ENCODE assay signal across 12 mouse cellular contexts in the genomic region with DNA sequence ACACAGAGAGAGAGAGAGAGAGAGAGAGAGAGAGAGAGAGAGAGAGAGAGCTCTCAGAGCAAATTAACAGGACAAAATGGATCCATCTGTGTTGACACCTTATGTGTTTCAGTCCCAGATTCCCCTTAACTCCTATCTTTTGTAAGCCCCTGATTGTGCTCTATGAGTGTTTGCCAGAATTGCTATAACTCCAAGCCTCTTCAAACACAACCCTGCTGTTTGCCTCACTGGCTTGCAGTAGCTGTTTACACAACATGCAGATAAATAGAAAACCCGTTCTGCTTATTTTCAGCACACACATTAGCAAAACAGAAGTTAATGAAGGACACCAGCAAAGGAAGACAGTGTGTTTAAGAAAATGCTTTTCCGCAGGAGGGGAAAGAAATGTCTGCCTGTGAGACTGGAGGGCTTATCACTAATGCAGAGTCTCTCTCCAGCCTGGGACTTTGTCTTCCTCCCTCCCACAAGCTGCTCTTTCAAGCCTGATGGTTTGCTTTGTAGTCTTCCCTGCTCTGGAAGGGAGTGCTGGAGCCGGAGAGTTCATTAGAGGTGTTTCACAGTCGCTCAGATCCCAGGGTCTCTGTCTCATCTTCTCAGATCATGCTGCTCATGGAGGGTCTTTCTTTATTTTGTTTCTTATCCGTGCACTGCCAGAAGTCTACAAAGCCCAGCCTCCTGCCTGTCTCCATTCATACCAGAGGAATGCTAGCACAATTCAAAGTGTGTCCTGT.
DNase-seq lines count a peak whose midpoint lies in the region; ATAC-seq lines count a peak whose summit lies in the region.
"Had no signal": no experiment of that assay in that cellular context is flagged by ENCODE, and none has a peak within 500 bp of the region (broad histone marks: within the 10 kb centered on the region; RNA-seq: fewer than 3 reads in every experiment).

No protein-coding gene starts in this region.

- no peak for DNase-seq in lung, postnatal 14 days
- DNase-seq in forebrain, embryonic 10.5 days (ENCODE audit: extremely low spot score, low spot score): peak; percentile 35
- peak; percentile 64 for DNase-seq in retina, postnatal 1 day
- no peak for DNase-seq in layer of hippocampus, adult 18-20 months (ENCODE audit: low spot score in 2 of 2)
- DNase-seq: adrenal gland, postnatal 10 days; cerebellum, postnatal 25 days; kidney, adult 11 months had no signal

- no peaks in the 10 kb centered on the region for H3K36me3 ChIP-seq in lung, embryonic 16.5 days (ENCODE audit: control insufficient read depth, insufficient read depth, low read length)
- no peaks in the 10 kb centered on the region for H3K36me3 ChIP-seq in forebrain, embryonic 10.5 days (replicated peaks)
- H3K36me3 ChIP-seq in hindbrain, embryonic 16.5 days (ENCODE audit: control insufficient read depth, insufficient read depth, low read length): no peaks in the 10 kb centered on the region
- H3K36me3 ChIP-seq: G1E had no signal

- H3K27ac ChIP-seq in lung, embryonic 16.5 days (ENCODE audit: low read length): peak overlapping the region; percentile 30
- H3K27ac ChIP-seq in forebrain, embryonic 10.5 days: peak overlapping the region; percentile 80
- peak overlapping the region; percentile 11; the same call in 1 of the 2 replicates for H3K27ac ChIP-seq in hindbrain, embryonic 16.5 days (ENCODE audit: low read depth, low read length)
- H3K27ac ChIP-seq: macrophage had no signal

- H3K27me3 ChIP-seq in lung, embryonic 16.5 days (ENCODE audit: control insufficient read depth, insufficient read depth, low read depth, low read length): no peaks in the 10 kb centered on the region
- H3K27me3 ChIP-seq in forebrain, embryonic 10.5 days (ENCODE audit: poor library complexity, severe bottlenecking): no peaks in the 10 kb centered on the region
- H3K27me3 ChIP-seq in hindbrain, embryonic 16.5 days (replicated peaks; ENCODE audit: control insufficient read depth, insufficient read depth, low read length): no peaks in the 10 kb centered on the region

- peak; percentile 62 for ATAC-seq in lung, embryonic 16.5 days (ENCODE audit: low read depth)
- ATAC-seq in hindbrain, embryonic 16.5 days: peak; percentile 63
- ATAC-seq in megakaryocyte, adult 5-6 weeks (ENCODE audit: poor library complexity, severe bottlenecking): no peak

- H3K4me2 ChIP-seq in lung, embryonic 16.5 days (ENCODE audit: low read depth, low read length): no peak overlapping the region
- peak overlapping the region; percentile 14; the same call in 1 of the 2 replicates for H3K4me2 ChIP-seq in hindbrain, embryonic 16.5 days (ENCODE audit: low read length)

- H3K9ac ChIP-seq in lung, embryonic 16.5 days (ENCODE audit: low read length): no peak overlapping the region
- H3K9ac ChIP-seq in hindbrain, embryonic 16.5 days (ENCODE audit: low read depth, low read length): no peak overlapping the region

- H3K4me3 ChIP-seq in lung, embryonic 16.5 days (ENCODE audit: low read length): no peak overlapping the region
- peak overlapping the region; percentile 5; the same call in 1 of the 2 replicates for H3K4me3 ChIP-seq in forebrain, embryonic 10.5 days
- no peak overlapping the region for H3K4me3 ChIP-seq in hindbrain, embryonic 16.5 days (ENCODE audit: low read length)

- H3K9me3 ChIP-seq in lung, embryonic 16.5 days (ENCODE audit: control insufficient read depth, low read length): no peaks in the 10 kb centered on the region
- H3K9me3 ChIP-seq in forebrain, embryonic 10.5 days: no peaks in the 10 kb centered on the region
- no peaks in the 10 kb centered on the region for H3K9me3 ChIP-seq in hindbrain, embryonic 16.5 days (ENCODE audit: control insufficient read depth, low read length)

- WGBS in lung, embryonic 16.5 days: 13% methylated on average over 5 of the region's 5 CpGs
- WGBS in forebrain, embryonic 10.5 days: 7% methylated on average over 5 of the region's 5 CpGs
- WGBS in hindbrain, embryonic 16.5 days: 10% methylated on average over 5 of the region's 5 CpGs

- peaks cover 6% of the 10 kb centered on the region; the same call in 1 of the 2 replicates for H3K4me1 ChIP-seq in lung, embryonic 16.5 days (replicated peaks; ENCODE audit: control insufficient read depth, insufficient read depth, low read length)
- H3K4me1 ChIP-seq in forebrain, embryonic 10.5 days: peaks cover 42% of the 10 kb centered on the region
- H3K4me1 ChIP-seq in hindbrain, embryonic 16.5 days (ENCODE audit: control insufficient read depth, insufficient read depth, low read depth, low read length): peaks cover 5% of the 10 kb centered on the region

Comparison
In these comparisons a context has a peak if more than half of its experiments do, and no peak if none do; other contexts are left out.
1. H3K27ac ChIP-seq: peak in every context shown above with its lines; median percentile 80 in forebrain, embryonic 10.5 days; 30 in lung, embryonic 16.5 days; 11 in hindbrain, embryonic 16.5 days.
2. DNase-seq: peak in forebrain, embryonic 10.5 days (single experiment) and retina, postnatal 1 day (single experiment); none in lung, postnatal 14 days (single experiment) and layer of hippocampus, adult 18-20 months (0 of 2).